Mouse (Mus musculus) heart, adult 2 months (tissue): ENCODE results near the gene Atn1. TPM values are rescaled to one million over a fixed set of nuclear protein-coding genes. Genes with fewer than 3 reads are reported as not detected.
A peak's percentile ranks its signal among the peaks of the same experiment; 100 is the strongest.

ENCODE experiments used
- DNase-seq, 2 experiments: peaks; one replicate each; pipeline ENCODE4 v3.0.0; 2021
- H3K27ac ChIP-seq: fragments of 200-600 bp; 2 replicates; pipeline ENCODE4 v1.8.1; 2022
- H3K27me3 ChIP-seq: fragments of 200-500 bp; 2 replicates; pipeline ENCODE4 v1.6.1; 2012; ENCODE audit warnings: mild to moderate bottlenecking, low read length, inconsistent platforms, mixed read lengths; ENCODE audit not compliant: control insufficient read depth, insufficient read depth
- H3K36me3 ChIP-seq: fragments of 200-500 bp; 2 replicates; pipeline ENCODE4 v1.6.1; 2012; ENCODE audit warnings: low read length, inconsistent platforms; ENCODE audit not compliant: control insufficient read depth, insufficient read depth
- H3K4me1 ChIP-seq: fragments of 200-500 bp; 2 replicates; pipeline ENCODE4 v1.6.1; 2011; ENCODE audit warnings: low read length; ENCODE audit not compliant: control insufficient read depth, insufficient read depth
- H3K4me3 ChIP-seq: fragments of 200-600 bp; 2 replicates; pipeline ENCODE4 v1.8.1; 2022
- H3K79me2 ChIP-seq: fragments of 200-500 bp; replicated peaks from 2 replicates; pipeline ENCODE4 v1.6.1; 2012; ENCODE audit warnings: mild to moderate bottlenecking, inconsistent platforms, low read length, moderate library complexity, mixed read lengths; ENCODE audit not compliant: control insufficient read depth, insufficient read depth
- H3K9ac ChIP-seq: fragments of 200-500 bp; 2 replicates; pipeline ENCODE4 v1.6.1; 2012; ENCODE audit warnings: low read depth, mild to moderate bottlenecking, control low read depth, inconsistent platforms, low read length, mixed read lengths
- CTCF ChIP-seq: fragments of 200-600 bp; IDR thresholded peaks from 2 replicates; pipeline ENCODE4 v1.8.1; 2022; ENCODE audit warnings: antibody characterized with exemption, mild to moderate bottlenecking, moderate library complexity
- EP300 ChIP-seq: fragments of 200-500 bp; IDR thresholded peaks from 2 replicates; pipeline ENCODE4 v1.6.1; 2011; ENCODE audit warnings: low read depth, low read length, control low read depth; ENCODE audit not compliant: insufficient read depth
- POLR2A ChIP-seq: fragments of 200-500 bp; IDR thresholded peaks from 2 replicates; pipeline ENCODE4 v1.6.1; 2011; ENCODE audit warnings: mild to moderate bottlenecking, low read depth, low read length, control low read depth; ENCODE audit not compliant: insufficient read depth
- WGBS: fragments of 180-500 bp; shearing (Covaris S2); methylation state at CpG from one replicate; pipeline ENCODE4 v1.1.7; 2018; 5-methylcytosine and 5-hydroxymethylcytosine counted together
- intact Hi-C: fragments of 180-260 bp; cut with DNase I; formaldehyde crosslinking; loops from one replicate; pipeline ENCODE4 v1.15.1; 2025
- polyA plus RNA-seq: library from polyadenylated mRNA; depleted of rRNA; stranded (reverse); fragments of >200 nt; gene quantifications from 2 replicates; pipeline ENCODE4 v1.2.3, GENCODE M21; 2012
- total RNA-seq, 2 experiments: library from RNA; stranded (reverse); gene quantifications; 2 replicates each; pipeline ENCODE4 v1.2.3; 2021

The Atn1 gene
- total and polyA plus RNA-seq, 3 experiments, result 32.8 to 47.8 (median 44.3) TPM

GRCm38 (mm10) chr6:124770511-124770910, 14.2 kb upstream of the Atn1 start:
- no peak for TF ChIP-seq CTCF
- WGBS, result 87% methylated on average over 15 of the region's 15 CpGs
- no peaks in the 10 kb centered on the region for H3K79me2 ChIP-seq
- H3K9ac ChIP-seq, result no peak overlapping the region
- intact Hi-C loops, result no loop called here
- no peaks in the 10 kb centered on the region for H3K36me3 ChIP-seq
- no peak overlapping the region for H3K4me3 ChIP-seq
- no peak overlapping the region for H3K27ac ChIP-seq
- no peaks in the 10 kb centered on the region for H3K4me1 ChIP-seq
- DNase-seq, result no peak
- peaks cover 3% of the 10 kb centered on the region; the same call in 1 of the 2 replicates for H3K27me3 ChIP-seq

DNA sequence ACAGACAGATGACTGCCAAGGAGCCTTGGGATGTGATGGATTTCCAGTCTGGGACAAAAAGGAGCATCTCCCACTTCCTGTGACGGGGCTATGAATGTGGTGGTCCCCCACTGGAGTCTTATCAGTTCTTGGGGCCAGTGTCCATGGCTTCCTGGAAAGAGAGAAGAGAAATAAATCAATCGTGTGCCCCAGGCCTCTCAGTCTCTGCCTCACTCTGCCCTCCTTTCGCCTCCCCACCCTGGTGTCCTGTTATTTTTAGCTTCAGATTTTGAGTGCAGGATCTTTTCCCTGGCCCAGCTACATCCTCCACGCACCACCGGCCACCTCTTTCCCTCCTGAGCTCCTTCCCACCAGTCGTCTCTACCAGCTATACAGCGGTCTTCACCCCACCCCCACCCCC, 13.7 kb upstream of the Atn1 start:
- H3K4me3 ChIP-seq, result no peak overlapping the region
- no peak for DNase-seq
- H3K4me1 ChIP-seq, result no peaks in the 10 kb centered on the region
- no peak overlapping the region for H3K9ac ChIP-seq
- no peaks in the 10 kb centered on the region for H3K36me3 ChIP-seq
- 46% methylated on average over 7 of the region's 7 CpGs for WGBS
- intact Hi-C loops, result no loop called here
- no peaks in the 10 kb centered on the region for H3K79me2 ChIP-seq
- TF ChIP-seq POLR2A (no peak), EP300 (no peak), CTCF (no peak)
- no peak overlapping the region for H3K27ac ChIP-seq
- peaks cover 3% of the 10 kb centered on the region; the same call in 1 of the 2 replicates for H3K27me3 ChIP-seq

- H3K9ac ChIP-seq, result peak within 1 kb of the TSS; percentile 74
- no peaks in the 10 kb centered on the region for H3K4me1 ChIP-seq
- H3K27me3 ChIP-seq, result peaks cover 3% of the 10 kb centered on the region; the same call in 1 of the 2 replicates
- H3K4me3 ChIP-seq, result peak within 1 kb of the TSS; percentile 51
- H3K36me3 ChIP-seq, result no peaks in the 10 kb centered on the region
- H3K79me2 ChIP-seq, result no peaks in the 10 kb centered on the region
- peak within 1 kb of the TSS; percentile 33; the same call in 1 of the 2 replicates for H3K27ac ChIP-seq
- DNase-seq, result peak; percentile 47 to 51
- WGBS, result 1% methylated on average over 52 of the region's 54 CpGs
- intact Hi-C loops, result no loop called here
- TF ChIP-seq POLR2A (no peak), EP300 (no peak), CTCF (no peak)
These were observed 12.9 kb upstream of the Atn1 start, which contains the start of gene Eno2 for GRCm38 (mm10) chr6:124769101-124769765. TSS of gene Eno2 (minus strand) at chr6:124769673.

- intact Hi-C loops, result no loop called here
- Histone ChIP-seq H3K4me3 (peak overlapping the region; percentile 51), H3K79me2 (no peaks in the 10 kb centered on the region), H3K36me3 (no peaks in the 10 kb centered on the region), H3K27me3 (peaks cover 3% of the 10 kb centered on the region; the same call in 1 of the 2 replicates), H3K9ac (no peak overlapping the region), H3K4me1 (no peaks in the 10 kb centered on the region), H3K27ac (no peak overlapping the region)
- no peak for DNase-seq
- WGBS, result 20% methylated on average over 9 of the region's 9 CpGs
- TF ChIP-seq CTCF (no peak), EP300 (no peak), POLR2A (no peak)
These were observed 12.3 kb upstream of the Atn1 start for GRCm38 (mm10) chr6:124768704-124769044.

DNA sequence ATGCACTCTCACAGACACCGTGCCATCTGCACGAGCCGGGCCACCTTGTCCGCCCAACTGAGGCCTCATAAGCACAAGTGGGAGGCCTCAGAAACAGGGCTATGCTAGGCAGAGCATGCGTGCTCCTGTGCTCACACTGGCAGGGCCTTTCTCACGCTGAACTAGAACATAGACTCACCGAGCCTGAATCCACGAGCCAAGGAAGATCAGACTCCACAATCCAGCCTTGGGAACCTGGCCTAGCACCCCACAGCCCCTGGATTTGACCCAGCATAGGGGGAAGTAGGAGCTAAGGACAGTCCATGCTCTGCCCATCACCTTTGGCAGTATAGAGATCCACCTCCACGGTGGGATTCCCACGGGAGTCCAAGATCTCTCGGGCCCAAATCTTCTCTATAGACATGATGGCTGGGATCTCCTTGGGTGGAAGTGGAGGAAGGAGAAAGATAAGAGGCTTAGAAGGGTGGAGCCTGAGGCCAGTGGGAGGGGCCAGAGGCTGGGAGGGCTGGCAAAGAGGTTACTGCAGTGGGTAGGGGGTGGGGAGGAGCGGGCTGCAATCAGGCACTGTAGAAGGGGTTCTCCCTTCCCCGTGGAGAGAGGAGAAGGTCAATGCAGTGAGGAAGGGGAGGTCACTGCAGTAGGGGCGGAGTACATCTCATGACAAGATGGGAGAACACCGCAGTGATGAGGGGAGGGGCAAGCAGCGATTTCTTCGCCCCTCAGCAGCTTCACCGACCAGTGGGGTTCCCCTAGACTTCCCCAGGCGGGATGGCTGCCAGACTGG, 11.8 kb upstream of the Atn1 start:
- 52% methylated on average over 19 of the region's 19 CpGs for WGBS
- TF ChIP-seq EP300, result no peak
- TF ChIP-seq POLR2A, result no peak
- TF ChIP-seq CTCF, result no peak
- Histone ChIP-seq H3K27me3 (peaks cover 3% of the 10 kb centered on the region; the same call in 1 of the 2 replicates), H3K27ac (no peak overlapping the region), H3K4me1 (no peaks in the 10 kb centered on the region), H3K36me3 (no peaks in the 10 kb centered on the region), H3K4me3 (peak overlapping the region; percentile 51), H3K9ac (no peak overlapping the region), H3K79me2 (no peaks in the 10 kb centered on the region)
- DNase-seq, result peak in 1 of 2 experiments; percentile 23
- intact Hi-C loops, result no loop called here

- no peak for TF ChIP-seq EP300
- TF ChIP-seq POLR2A, result no peak
- TF ChIP-seq CTCF, result no peak
- no peaks in the 10 kb centered on the region for H3K79me2 ChIP-seq
- H3K4me3 ChIP-seq, result no peak overlapping the region
- H3K27ac ChIP-seq, result no peak overlapping the region
- no peaks in the 10 kb centered on the region for H3K4me1 ChIP-seq
- H3K27me3 ChIP-seq, result peaks cover 3% of the 10 kb centered on the region; the same call in 1 of the 2 replicates
- H3K36me3 ChIP-seq, result no peaks in the 10 kb centered on the region
- no peak overlapping the region for H3K9ac ChIP-seq
- 64% methylated on average over 4 of the region's 4 CpGs for WGBS
- no peak for DNase-seq
- intact Hi-C loops, result no loop called here
These were observed 11.2 kb upstream of the Atn1 start for GRCm38 (mm10) chr6:124767536-124767919.
